Mouse (Mus musculus) c-Kit-negative CD71-positive TER-119-positive erythroid progenitor cells, embryonic 14.5 days (primary cell): ENCODE data around the gene Gstm6.

Source experiments
- DNase-seq: peaks from one replicate; pipeline ENCODE4 v3.0.0-alpha.2; 2013; ENCODE audit warnings: low read depth, low spot score

Gene Gstm6

GRCm38 (mm10) chr3:107941261-107941660 lies 2.3 kb downstream of the Gstm6 start:
- no peak for DNase-seq

GRCm38 (mm10) chr3:107940524-107940923 lies 3.0 kb downstream of the Gstm6 start:
- DNase-seq, result no peak

- no peak for DNase-seq
Measured at GRCm38 (mm10) chr3:107939830-107940229, 3.7 kb downstream of the Gstm6 start.

- DNase-seq, result peak; percentile 16
Measured at GRCm38 (mm10) chr3:107939403-107939802, 4.1 kb downstream of the Gstm6 start.

- no peak for DNase-seq
Measured at GRCm38 (mm10) chr3:107935888-107936287, 7.7 kb downstream of the Gstm6 start.

- DNase-seq, result no peak
Measured at GRCm38 (mm10) chr3:107935268-107935667, 8.3 kb downstream of the Gstm6 start.

- no peak for DNase-seq
Measured at GRCm38 (mm10) chr3:107932128-107932527, 11.4 kb downstream of the Gstm6 start.

GRCm38 (mm10) chr3:107931670-107932069 lies 11.9 kb downstream of the Gstm6 start, which contains the start of gene Gstm7:
TSS of gene Gstm7 (minus strand) at chr3:107931817.
- DNase-seq, result no peak

- DNase-seq, result no peak
Measured at GRCm38 (mm10) chr3:107931134-107931533, 12.4 kb downstream of the Gstm6 start.

- no peak for DNase-seq
Measured at GRCm38 (mm10) chr3:107929731-107930130, 13.8 kb downstream of the Gstm6 start.

GRCm38 (mm10) chr3:107929243-107929642 lies 14.3 kb downstream of the Gstm6 start:
- DNase-seq, result no peak

GRCm38 (mm10) chr3:107928691-107929090 lies 14.9 kb downstream of the Gstm6 start:
- no peak for DNase-seq

- DNase-seq, result no peak
Measured at GRCm38 (mm10) chr3:107927841-107928240, 15.7 kb downstream of the Gstm6 start.

GRCm38 (mm10) chr3:107925335-107925734 lies 18.2 kb downstream of the Gstm6 start:
- no peak for DNase-seq

GRCm38 (mm10) chr3:107920348-107920747 lies 23.2 kb downstream of the Gstm6 start:
- DNase-seq, result no peak

GRCm38 (mm10) chr3:107917783-107918408 lies 25.7 kb downstream of the Gstm6 start:
- DNase-seq, result peak; percentile 41

- DNase-seq, result no peak
Measured at GRCm38 (mm10) chr3:107917097-107917496, 26.5 kb downstream of the Gstm6 start.

- no peak for DNase-seq
Measured at GRCm38 (mm10) chr3:107916674-107917073, 26.9 kb downstream of the Gstm6 start.

- no peak for DNase-seq
Measured at GRCm38 (mm10) chr3:107905942-107906341, 37.6 kb downstream of the Gstm6 start.

- DNase-seq, result no peak
Measured at GRCm38 (mm10) chr3:107900955-107901673, 42.4 kb downstream of the Gstm6 start.

GRCm38 (mm10) chr3:107898691-107899090 lies 44.9 kb downstream of the Gstm6 start:
- no peak for DNase-seq

- peak; percentile 59 for DNase-seq
Measured at GRCm38 (mm10) chr3:107895720-107896569, 47.6 kb downstream of the Gstm6 start, which contains the start of gene Gstm5. TSS of gene Gstm5 (plus strand) at chr3:107895821.
